Mouse (Mus musculus): ENCODE measurements around the gene Taf1. TPM values are rescaled to one million over a fixed set of nuclear protein-coding genes. Genes with fewer than 3 reads are reported as not detected.

Gene Taf1
- polyA plus RNA-seq, 2 experiments, result 14.4 to 31.7 TPM

GRCm38 (mm10) chrX:101522027-101522426 lies 10.5 kb upstream of the Taf1 start:
- 82% methylated on average over 12 of the region's 15 CpGs for WGBS
- Histone ChIP-seq H3K27me3 (ENCODE audit: control insufficient read depth, insufficient read depth, low read length) (no peaks in the 10 kb centered on the region), H3K27ac (replicated peaks; ENCODE audit: low read depth, low read length) (no peak overlapping the region), H3K4me1 (ENCODE audit: control insufficient read depth, insufficient read depth, low read length) (no peaks in the 10 kb centered on the region), H3K4me3 (replicated peaks; ENCODE audit: low read length) (no peak overlapping the region), H3K36me3 (ENCODE audit: control insufficient read depth, insufficient read depth, low read length) (no peaks in the 10 kb centered on the region), H3K4me2 (replicated peaks; ENCODE audit: low read depth, low read length, severe bottlenecking) (no peak overlapping the region), H3K9me3 (ENCODE audit: control insufficient read depth, low read length) (no peaks in the 10 kb centered on the region), H3K9ac (ENCODE audit: low read depth, low read length, severe bottlenecking) (no peak overlapping the region)
- DNase-seq (ENCODE audit: low spot score) (no peak), ATAC-seq (ENCODE audit: low FRiP score, low read depth) (no peak)
- no peak for TF ChIP-seq POLR2A (IDR thresholded peaks at IDR 0.05; ENCODE audit: borderline replicate concordance, extremely low read depth, insufficient read depth, insufficient read length)

GRCm38 (mm10) chrX:101527356-101527755 lies 5.2 kb upstream of the Taf1 start:
- no peak overlapping the region for H3K4me3 ChIP-seq (replicated peaks; ENCODE audit: low read length)
- DNase-seq (ENCODE audit: low spot score), result no peak
- 54% methylated on average over 9 of the region's 9 CpGs for WGBS

GRCm38 (mm10) chrX:101585455-101585854 lies 52.9 kb downstream of the Taf1 start:
- Histone ChIP-seq H3K4me2 (replicated peaks; ENCODE audit: low read depth, low read length, severe bottlenecking) (no peak overlapping the region), H3K9ac (ENCODE audit: low read depth, low read length, severe bottlenecking) (no peak overlapping the region), H3K27me3 (ENCODE audit: control insufficient read depth, insufficient read depth, low read length) (no peaks in the 10 kb centered on the region), H3K36me3 (ENCODE audit: control insufficient read depth, insufficient read depth, low read length) (peaks cover 10% of the 10 kb centered on the region), H3K4me1 (ENCODE audit: control insufficient read depth, insufficient read depth, low read length) (no peaks in the 10 kb centered on the region), H3K9me3 (ENCODE audit: control insufficient read depth, low read length) (no peaks in the 10 kb centered on the region), H3K27ac (replicated peaks; ENCODE audit: low read depth, low read length) (no peak overlapping the region), H3K4me3 (replicated peaks; ENCODE audit: low read length) (no peak overlapping the region)
- no peak for TF ChIP-seq POLR2A (IDR thresholded peaks at IDR 0.05; ENCODE audit: borderline replicate concordance, extremely low read depth, insufficient read depth, insufficient read length)
- DNase-seq (ENCODE audit: low spot score), result no peak
- 67% methylated on average over 1 of the region's 1 CpGs for WGBS
- ATAC-seq (ENCODE audit: low FRiP score, low read depth), result no peak

More at GRCm38 (mm10) chrX:101527356-101527755, 5.2 kb upstream of the Taf1 start:
- Histone ChIP-seq H3K4me2 (replicated peaks; ENCODE audit: low read depth, low read length, severe bottlenecking) (no peak overlapping the region), H3K36me3 (ENCODE audit: control insufficient read depth, insufficient read depth, low read length) (no peaks in the 10 kb centered on the region), H3K27me3 (ENCODE audit: control insufficient read depth, insufficient read depth, low read length) (no peaks in the 10 kb centered on the region), H3K9ac (ENCODE audit: low read depth, low read length, severe bottlenecking) (no peak overlapping the region), H3K4me1 (ENCODE audit: control insufficient read depth, insufficient read depth, low read length) (no peaks in the 10 kb centered on the region), H3K27ac (replicated peaks; ENCODE audit: low read depth, low read length) (no peak overlapping the region), H3K9me3 (ENCODE audit: control insufficient read depth, low read length) (no peaks in the 10 kb centered on the region)
- TF ChIP-seq POLR2A (IDR thresholded peaks at IDR 0.05; ENCODE audit: borderline replicate concordance, extremely low read depth, insufficient read depth, insufficient read length), result no peak
- ATAC-seq (ENCODE audit: low FRiP score, low read depth), result no peak

GRCm38 (mm10) chrX:101616183-101616582 lies 83.6 kb downstream of the Taf1 start:
- DNase-seq (ENCODE audit: low spot score), result no peak
- no peak overlapping the region for H3K4me3 ChIP-seq (replicated peaks; ENCODE audit: low read length)
- TF ChIP-seq POLR2A (IDR thresholded peaks at IDR 0.05; ENCODE audit: borderline replicate concordance, extremely low read depth, insufficient read depth, insufficient read length), result no peak
- ATAC-seq (ENCODE audit: low FRiP score, low read depth), result no peak
- H3K27ac ChIP-seq (replicated peaks; ENCODE audit: low read depth, low read length), result no peak overlapping the region
- H3K36me3 ChIP-seq (ENCODE audit: control insufficient read depth, insufficient read depth, low read length), result no peaks in the 10 kb centered on the region
- H3K4me2 ChIP-seq (replicated peaks; ENCODE audit: low read depth, low read length, severe bottlenecking), result no peak overlapping the region
- no peaks in the 10 kb centered on the region for H3K9me3 ChIP-seq (ENCODE audit: control insufficient read depth, low read length)
- WGBS, result 63% methylated on average over 3 of the region's 3 CpGs
- no peaks in the 10 kb centered on the region for H3K4me1 ChIP-seq (ENCODE audit: control insufficient read depth, insufficient read depth, low read length)
- no peak overlapping the region for H3K9ac ChIP-seq (ENCODE audit: low read depth, low read length, severe bottlenecking)
- H3K27me3 ChIP-seq (ENCODE audit: control insufficient read depth, insufficient read depth, low read length), result no peaks in the 10 kb centered on the region

GRCm38 (mm10) chrX:101617889-101618288 lies 85.4 kb downstream of the Taf1 start:
- no peaks in the 10 kb centered on the region for H3K27me3 ChIP-seq (ENCODE audit: control insufficient read depth, insufficient read depth, low read length)
- no peaks in the 10 kb centered on the region for H3K4me1 ChIP-seq (ENCODE audit: control insufficient read depth, insufficient read depth, low read length)
- no peak overlapping the region for H3K4me2 ChIP-seq (replicated peaks; ENCODE audit: low read depth, low read length, severe bottlenecking)
- 72% methylated on average over 10 of the region's 10 CpGs for WGBS
- H3K4me3 ChIP-seq (replicated peaks; ENCODE audit: low read length), result no peak overlapping the region
- no peak for DNase-seq (ENCODE audit: low spot score)
- no peaks in the 10 kb centered on the region for H3K36me3 ChIP-seq (ENCODE audit: control insufficient read depth, insufficient read depth, low read length)
- no peaks in the 10 kb centered on the region for H3K9me3 ChIP-seq (ENCODE audit: control insufficient read depth, low read length)
- H3K27ac ChIP-seq (replicated peaks; ENCODE audit: low read depth, low read length), result no peak overlapping the region
- no peak for TF ChIP-seq POLR2A (IDR thresholded peaks at IDR 0.05; ENCODE audit: borderline replicate concordance, extremely low read depth, insufficient read depth, insufficient read length)
- no peak overlapping the region for H3K9ac ChIP-seq (ENCODE audit: low read depth, low read length, severe bottlenecking)
- no peak for ATAC-seq (ENCODE audit: low FRiP score, low read depth)

GRCm38 (mm10) chrX:101620317-101620716 lies 87.8 kb downstream of the Taf1 start:
- H3K4me1 ChIP-seq (ENCODE audit: control insufficient read depth, insufficient read depth, low read length), result no peaks in the 10 kb centered on the region
- no peak overlapping the region for H3K9ac ChIP-seq (ENCODE audit: low read depth, low read length, severe bottlenecking)
- H3K4me3 ChIP-seq (replicated peaks; ENCODE audit: low read length), result no peak overlapping the region
- no peak overlapping the region for H3K4me2 ChIP-seq (replicated peaks; ENCODE audit: low read depth, low read length, severe bottlenecking)
- TF ChIP-seq POLR2A (IDR thresholded peaks at IDR 0.05; ENCODE audit: borderline replicate concordance, extremely low read depth, insufficient read depth, insufficient read length), result no peak
- H3K9me3 ChIP-seq (ENCODE audit: control insufficient read depth, low read length), result no peaks in the 10 kb centered on the region
- ATAC-seq (ENCODE audit: low FRiP score, low read depth) (no peak), DNase-seq (ENCODE audit: low spot score) (no peak)
- H3K36me3 ChIP-seq (ENCODE audit: control insufficient read depth, insufficient read depth, low read length), result no peaks in the 10 kb centered on the region
- H3K27me3 ChIP-seq (ENCODE audit: control insufficient read depth, insufficient read depth, low read length), result no peaks in the 10 kb centered on the region
- WGBS, result 63% methylated on average over 6 of the region's 6 CpGs
- H3K27ac ChIP-seq (replicated peaks; ENCODE audit: low read depth, low read length), result no peak overlapping the region
